Mouse (Mus musculus): ENCODE measurements around the gene Rhot2. TPM values are rescaled to one million over a fixed set of nuclear protein-coding genes. Genes with fewer than 3 reads are reported as not detected.
"Not testable (repeated sequence)": the region's sequence is repeated elsewhere in the genome, so short reads cannot be mapped to it uniquely, and the experiment has no call there.

Rhot2 gene
- polyA plus RNA-seq, 1 experiment = 108 TPM

- Histone ChIP-seq H3K27ac (ENCODE audit: insufficient read depth, low read length) (peak within 1 kb of the TSS; percentile 99), H3K4me1 (ENCODE audit: control insufficient read depth, insufficient read depth, low read length) (peaks cover 10% of the 10 kb centered on the region; the same call in 1 of the 2 replicates), H3K4me3 (ENCODE audit: insufficient read depth, low read length) (peak within 1 kb of the TSS; percentile 99)
- no peak for TF ChIP-seq CTCF (IDR thresholded peaks at IDR 0.05; ENCODE audit: extremely low read depth, insufficient read depth, low read length)
- TF ChIP-seq POLR2A (IDR thresholded peaks at IDR 0.05; ENCODE audit: extremely low read depth, insufficient read depth, low read length) = peak; percentile 44; the same call in 1 of the 2 replicates
Measured at GRCm38 (mm10) chr17:25808789-25809605, 35.7 kb downstream of the Rhot2 start, which contains the start of gene Fbxl16. Fbxl16 (plus strand) TSS chr17:25809085.

- Histone ChIP-seq H3K4me1 (ENCODE audit: control insufficient read depth, insufficient read depth, low read length) (peaks cover 13% of the 10 kb centered on the region), H3K27ac (ENCODE audit: insufficient read depth, low read length) (peak overlapping the region; percentile 58; the same call in 1 of the 2 replicates), H3K4me3 (ENCODE audit: insufficient read depth, low read length) (peak overlapping the region; percentile 99)
- TF ChIP-seq POLR2A (IDR thresholded peaks at IDR 0.05; ENCODE audit: extremely low read depth, insufficient read depth, low read length) (no peak), CTCF (IDR thresholded peaks at IDR 0.05; ENCODE audit: extremely low read depth, insufficient read depth, low read length) (no peak)
Measured at GRCm38 (mm10) chr17:25808028-25808427, 36.6 kb downstream of the Rhot2 start.

GRCm38 (mm10) chr17:25807452-25807851, 37.2 kb downstream of the Rhot2 start:
- peaks cover 13% of the 10 kb centered on the region for H3K4me1 ChIP-seq (ENCODE audit: control insufficient read depth, insufficient read depth, low read length)
- H3K4me3 ChIP-seq (ENCODE audit: insufficient read depth, low read length); H3K27ac ChIP-seq (ENCODE audit: insufficient read depth, low read length): not testable (repeated sequence)

GRCm38 (mm10) chr17:25806507-25806906, 38.1 kb downstream of the Rhot2 start:
- no peak overlapping the region for H3K4me3 ChIP-seq (ENCODE audit: insufficient read depth, low read length)
- TF ChIP-seq POLR2A (IDR thresholded peaks at IDR 0.05; ENCODE audit: extremely low read depth, insufficient read depth, low read length) (no peak), CTCF (IDR thresholded peaks at IDR 0.05; ENCODE audit: extremely low read depth, insufficient read depth, low read length) (no peak)
- H3K27ac ChIP-seq (ENCODE audit: insufficient read depth, low read length) = no peak overlapping the region
- peaks cover 13% of the 10 kb centered on the region for H3K4me1 ChIP-seq (ENCODE audit: control insufficient read depth, insufficient read depth, low read length)

GRCm38 (mm10) chr17:25802825-25803517, 41.7 kb downstream of the Rhot2 start:
- TF ChIP-seq POLR2A (IDR thresholded peaks at IDR 0.05; ENCODE audit: extremely low read depth, insufficient read depth, low read length) (peak; percentile 76; the same call in 1 of the 2 replicates), CTCF (IDR thresholded peaks at IDR 0.05; ENCODE audit: extremely low read depth, insufficient read depth, low read length) (no peak)
- Histone ChIP-seq H3K4me1 (ENCODE audit: control insufficient read depth, insufficient read depth, low read length) (peaks cover 9% of the 10 kb centered on the region), H3K4me3 (ENCODE audit: insufficient read depth, low read length) (peak overlapping the region; percentile 32), H3K27ac (ENCODE audit: insufficient read depth, low read length) (peak overlapping the region; percentile 88)

GRCm38 (mm10) chr17:25801029-25801428, 43.6 kb downstream of the Rhot2 start:
- TF ChIP-seq CTCF (IDR thresholded peaks at IDR 0.05; ENCODE audit: extremely low read depth, insufficient read depth, low read length) = peak; percentile 84
- TF ChIP-seq POLR2A (IDR thresholded peaks at IDR 0.05; ENCODE audit: extremely low read depth, insufficient read depth, low read length) = no peak
- Histone ChIP-seq H3K4me1 (ENCODE audit: control insufficient read depth, insufficient read depth, low read length) (peaks cover 9% of the 10 kb centered on the region), H3K27ac (ENCODE audit: insufficient read depth, low read length) (no peak overlapping the region), H3K4me3 (ENCODE audit: insufficient read depth, low read length) (no peak overlapping the region)

- TF ChIP-seq POLR2A (IDR thresholded peaks at IDR 0.05; ENCODE audit: extremely low read depth, insufficient read depth, low read length) = no peak
- TF ChIP-seq CTCF (IDR thresholded peaks at IDR 0.05; ENCODE audit: extremely low read depth, insufficient read depth, low read length) = no peak
- Histone ChIP-seq H3K4me1 (ENCODE audit: control insufficient read depth, insufficient read depth, low read length) (peaks cover 3% of the 10 kb centered on the region; the same call in 1 of the 2 replicates), H3K4me3 (ENCODE audit: insufficient read depth, low read length) (peak within 1 kb of the TSS; percentile 41), H3K27ac (ENCODE audit: insufficient read depth, low read length) (peak within 1 kb of the TSS; percentile 82; the same call in 1 of the 2 replicates)
Measured at GRCm38 (mm10) chr17:25796951-25797369, 47.7 kb downstream of the Rhot2 start, which contains the start of gene Metrn. Metrn (minus strand) TSS chr17:25797136.

- peak overlapping the region; percentile 82; the same call in 1 of the 2 replicates for H3K27ac ChIP-seq (ENCODE audit: insufficient read depth, low read length)
- TF ChIP-seq CTCF (IDR thresholded peaks at IDR 0.05; ENCODE audit: extremely low read depth, insufficient read depth, low read length) (no peak), POLR2A (IDR thresholded peaks at IDR 0.05; ENCODE audit: extremely low read depth, insufficient read depth, low read length) (no peak)
- H3K4me1 ChIP-seq (ENCODE audit: control insufficient read depth, insufficient read depth, low read length) = peaks cover 4% of the 10 kb centered on the region
- H3K4me3 ChIP-seq (ENCODE audit: insufficient read depth, low read length) = peak overlapping the region; percentile 41
Measured at GRCm38 (mm10) chr17:25796211-25796771, 48.4 kb downstream of the Rhot2 start.

GRCm38 (mm10) chr17:25795609-25796092, 49.0 kb downstream of the Rhot2 start, which contains the start of gene AC134908.4:
AC134908.4 (minus strand) TSS chr17:25795659.
- Histone ChIP-seq H3K27ac (ENCODE audit: insufficient read depth, low read length) (peak within 1 kb of the TSS; percentile 82), H3K4me3 (ENCODE audit: insufficient read depth, low read length) (peak within 1 kb of the TSS; percentile 41), H3K4me1 (ENCODE audit: control insufficient read depth, insufficient read depth, low read length) (peaks cover 5% of the 10 kb centered on the region)
- TF ChIP-seq CTCF (IDR thresholded peaks at IDR 0.05; ENCODE audit: extremely low read depth, insufficient read depth, low read length) = no peak
- no peak for TF ChIP-seq POLR2A (IDR thresholded peaks at IDR 0.05; ENCODE audit: extremely low read depth, insufficient read depth, low read length)
